Mouse (Mus musculus) heart, embryonic 12.5 days (tissue): ENCODE results near the gene Zfp763. TPM values are rescaled to one million over a fixed set of nuclear protein-coding genes. Genes with fewer than 3 reads are reported as not detected.
"Not testable (repeated sequence)": the region's sequence is repeated elsewhere in the genome, so short reads cannot be mapped to it uniquely, and the experiment has no call there.

ENCODE experiments used
- ATAC-seq: fragments of 200-750 bp; cut with Nextera tagmentation; 2 replicates; pipeline ENCODE4 v1.8.0; 2017; ENCODE audit warnings: moderate TSS enrichment, moderate library complexity; ENCODE audit not compliant: insufficient number of reproducible peaks, low FRiP score
- H3K27ac ChIP-seq: fragments of 300-500 bp; sonication (generic); 2 replicates; pipeline ENCODE4 v1.5.1; 2016; ENCODE audit warnings: mild to moderate bottlenecking, moderate library complexity; ENCODE audit not compliant: poor library complexity, severe bottlenecking
- H3K27me3 ChIP-seq: fragments of 300-500 bp; sonication (generic); replicated peaks from 2 replicates; pipeline ENCODE4 v1.6.1; 2016; ENCODE audit warnings: mild to moderate bottlenecking, moderate library complexity
- H3K36me3 ChIP-seq: fragments of 300-500 bp; sonication (generic); 2 replicates; pipeline ENCODE4 v1.6.1; 2016; ENCODE audit warnings: mild to moderate bottlenecking, moderate library complexity
- H3K4me1 ChIP-seq: fragments of 300-500 bp; sonication (generic); replicated peaks from 2 replicates; pipeline ENCODE4 v1.6.1; 2016; ENCODE audit warnings: mild to moderate bottlenecking
- H3K4me2 ChIP-seq: fragments of 300-500 bp; sonication (generic); 2 replicates; pipeline ENCODE4 v1.6.1; 2016; ENCODE audit warnings: mild to moderate bottlenecking, moderate library complexity
- H3K4me3 ChIP-seq: fragments of 300-500 bp; sonication (generic); 2 replicates; pipeline ENCODE4 v1.5.1; 2016; ENCODE audit warnings: mild to moderate bottlenecking
- H3K9ac ChIP-seq: fragments of 300-500 bp; sonication (generic); 2 replicates; pipeline ENCODE4 v1.6.1; 2016; ENCODE audit warnings: mild to moderate bottlenecking, moderate library complexity
- H3K9me3 ChIP-seq: fragments of 300-500 bp; sonication (generic); replicated peaks from 2 replicates; pipeline ENCODE4 v1.6.1; 2016; ENCODE audit warnings: mild to moderate bottlenecking, moderate library complexity
- WGBS: fragments of 180-500 bp; shearing (Covaris S2); methylation state at CpG from one replicate; pipeline ENCODE4 v1.1.7; 2016; 5-methylcytosine and 5-hydroxymethylcytosine counted together
- polyA plus RNA-seq: library from polyadenylated mRNA; unstranded; fragments of >200 nt; fragmentation: Nextera tagmentation; extraction: Ambion mirVana; gene quantifications from 2 replicates; pipeline ENCODE4 v1.2.1, GENCODE M21; 2016

The Zfp763 gene
- 6.5 and 6.7 TPM in 2 replicates for polyA plus RNA-seq

DNA sequence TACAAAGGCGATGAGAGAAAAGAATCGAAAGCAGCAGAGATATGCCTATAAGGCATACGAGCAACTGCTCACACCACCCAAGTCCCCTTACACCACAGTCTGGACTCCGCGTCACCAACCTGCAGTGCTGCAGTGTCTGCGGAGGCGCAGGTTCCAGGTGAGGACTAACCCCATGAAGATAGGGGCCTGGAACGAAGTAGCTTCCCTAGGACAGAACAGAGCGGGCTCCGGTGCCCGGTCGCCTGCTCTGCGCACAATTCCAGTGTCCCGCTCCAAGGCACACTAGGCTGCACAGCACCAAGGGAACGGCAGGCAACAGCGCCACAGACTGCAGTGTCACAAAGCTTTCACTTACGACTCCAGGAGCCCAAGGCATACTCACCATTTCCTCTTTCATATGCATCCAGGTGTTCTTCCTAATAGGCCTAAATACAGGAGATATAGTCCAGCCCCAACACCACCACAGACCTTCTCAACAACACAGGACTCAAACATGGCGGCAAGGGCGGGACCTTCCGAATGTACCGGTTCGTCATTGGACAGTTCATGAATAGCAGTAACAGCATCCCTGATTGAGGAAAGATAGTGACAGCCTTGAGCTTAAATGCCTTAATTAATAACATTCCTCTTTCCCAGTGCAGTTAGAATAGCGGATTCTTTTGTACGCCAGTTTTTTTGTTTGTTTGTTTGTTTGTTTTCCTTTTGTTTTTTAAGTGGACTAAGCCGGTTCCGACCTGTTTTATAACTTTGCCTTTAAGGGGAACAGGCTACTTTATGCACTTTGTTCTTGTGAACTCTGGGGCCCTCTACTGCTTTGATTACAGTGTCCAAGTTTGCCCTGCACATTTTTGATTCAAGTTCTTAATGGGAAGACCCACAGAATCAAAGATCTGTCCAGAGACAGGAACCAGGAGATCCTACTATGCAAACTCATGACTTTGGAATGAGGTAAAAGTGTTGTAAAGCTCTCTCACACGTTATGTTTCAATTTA is at the start of gene Zfp763:
Gene Zfp763, minus strand, starts transcription at position 503 of the 992 bp plus-strand sequence.
- Histone ChIP-seq H3K4me2 (peak within 1 kb of the TSS; percentile 56), H3K27me3 (no peaks in the 10 kb centered on the region), H3K9ac (peak within 1 kb of the TSS; percentile 74), H3K4me3 (peak within 1 kb of the TSS; percentile 65), H3K36me3 (0 out of 2 replicates have a peak, but pooled peaks cover 1% of the 10 kb centered on the region), H3K9me3 (no peaks in the 10 kb centered on the region), H3K27ac (peak within 1 kb of the TSS; percentile 58), H3K4me1 (no peaks in the 10 kb centered on the region)
- 4% methylated on average over 27 of the region's 27 CpGs for WGBS
- peak; percentile 92 for ATAC-seq

DNA sequence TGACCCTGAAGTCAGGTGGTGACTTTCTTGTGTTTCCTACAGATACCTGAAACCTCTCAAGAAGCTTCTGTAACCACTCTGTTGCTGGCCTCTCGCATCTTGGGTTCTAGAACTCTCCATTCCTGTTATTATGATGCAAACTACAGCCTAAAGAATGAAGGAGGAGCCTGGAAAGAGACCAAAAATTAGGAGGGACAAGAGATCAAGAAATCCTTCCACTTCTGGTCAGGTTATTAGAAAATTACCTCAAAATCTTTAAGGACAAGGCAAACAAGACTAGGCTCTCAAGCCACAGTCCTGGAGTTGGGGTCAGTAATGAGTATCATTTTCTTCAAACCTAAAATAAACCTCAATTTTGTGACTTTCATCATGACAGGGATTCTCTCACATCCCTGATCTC is 34.8 kb upstream of the Zfp763 start, which contains the start of gene 4921501E09Rik:
Gene 4921501E09Rik, minus strand, starts transcription at position 101 of the 400 bp plus-strand sequence.
- Histone ChIP-seq H3K9me3 (no peaks in the 10 kb centered on the region), H3K27me3 (0 out of 2 replicates have a peak, but pooled peaks cover 3% of the 10 kb centered on the region), H3K4me1 (no peaks in the 10 kb centered on the region), H3K9ac (no peak within 1 kb of the TSS), H3K27ac (no peak within 1 kb of the TSS), H3K4me2 (no peak within 1 kb of the TSS), H3K4me3 (no peak within 1 kb of the TSS), H3K36me3 (no peaks in the 10 kb centered on the region)
- WGBS, result 39% methylated on average over 1 of the region's 1 CpGs
- no peak for ATAC-seq

DNA sequence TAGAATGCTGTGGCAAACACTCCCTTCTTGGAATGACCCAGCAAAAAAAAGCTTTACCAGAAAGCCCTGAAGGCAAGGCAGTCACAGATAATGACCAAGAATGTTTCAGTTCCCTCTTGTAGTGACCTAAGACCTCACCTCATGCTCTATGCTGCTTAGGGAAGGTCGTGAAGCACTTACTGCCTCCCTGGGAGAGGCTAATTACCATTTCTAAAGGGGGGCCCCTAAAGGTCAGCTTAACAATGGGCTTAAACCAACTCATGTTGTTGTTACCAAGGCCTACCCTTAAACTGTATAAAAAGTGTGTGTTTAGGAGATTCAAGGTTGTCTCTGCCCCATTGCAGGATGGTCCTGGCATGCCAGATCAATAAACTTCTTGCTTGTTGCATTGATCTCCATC is 29.8 kb upstream of the Zfp763 start:
- no peaks in the 10 kb centered on the region for H3K9me3 ChIP-seq
- no peaks in the 10 kb centered on the region for H3K27me3 ChIP-seq
- H3K27ac ChIP-seq, result no peak overlapping the region
- 0% methylated on average over 1 of the region's 1 CpGs for WGBS
- no peak for ATAC-seq
- H3K4me1 ChIP-seq, result no peaks in the 10 kb centered on the region
- no peak overlapping the region for H3K4me2 ChIP-seq
- H3K4me3 ChIP-seq, result no peak overlapping the region
- no peaks in the 10 kb centered on the region for H3K36me3 ChIP-seq
- H3K9ac ChIP-seq, result no peak overlapping the region

DNA sequence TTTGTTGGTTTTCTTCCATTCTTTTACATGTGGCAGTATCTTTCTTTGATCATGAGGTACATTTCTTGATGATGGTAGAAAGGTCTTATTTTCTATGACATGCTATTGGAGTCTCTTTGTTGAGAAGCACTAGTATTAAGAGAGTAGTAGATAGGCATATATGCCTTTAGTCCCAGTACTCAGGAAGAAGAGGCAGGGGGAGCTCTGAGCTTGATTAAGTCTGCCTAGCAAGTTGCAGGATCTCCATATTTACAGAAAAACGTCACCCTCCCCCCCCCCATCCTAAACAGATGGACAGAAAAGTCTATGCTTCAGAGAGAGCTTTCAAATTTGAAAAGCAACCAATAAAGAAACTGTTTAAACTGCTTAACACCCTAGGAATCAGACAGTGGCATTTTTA is 25.6 kb upstream of the Zfp763 start:
- H3K27me3 ChIP-seq, result no peaks in the 10 kb centered on the region
- H3K9me3 ChIP-seq, result no peaks in the 10 kb centered on the region
- no peaks in the 10 kb centered on the region for H3K4me1 ChIP-seq
- no peaks in the 10 kb centered on the region for H3K36me3 ChIP-seq
- H3K27ac ChIP-seq, result no peak overlapping the region
- H3K4me3 ChIP-seq, result no peak overlapping the region
- ATAC-seq, result no peak
- no peak overlapping the region for H3K9ac ChIP-seq
- no peak overlapping the region for H3K4me2 ChIP-seq
- 16% methylated on average over 1 of the region's 1 CpGs for WGBS

DNA sequence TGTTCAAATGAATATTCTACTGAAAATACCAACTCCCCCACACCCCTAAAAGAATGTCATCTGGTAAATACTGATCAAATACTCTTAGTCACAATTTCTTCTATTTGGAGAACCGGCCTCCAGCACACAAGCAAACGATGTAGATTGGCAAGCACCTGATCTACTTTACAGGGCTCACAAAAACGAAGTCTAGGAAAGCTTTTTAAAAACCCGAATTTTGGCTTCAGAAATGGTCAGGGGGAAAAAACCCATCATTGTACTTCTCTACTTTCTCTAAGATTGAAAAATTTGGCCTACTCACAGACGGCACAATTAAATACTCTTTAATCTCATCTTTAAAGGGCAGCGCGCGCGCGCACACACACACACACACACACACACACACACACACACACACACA is 826 bp downstream of the Zfp763 start:
- Histone ChIP-seq H3K27ac (no peak overlapping the region), H3K4me3 (peak overlapping the region; percentile 65)
- WGBS, result 15% methylated on average over 10 of the region's 10 CpGs

DNA sequence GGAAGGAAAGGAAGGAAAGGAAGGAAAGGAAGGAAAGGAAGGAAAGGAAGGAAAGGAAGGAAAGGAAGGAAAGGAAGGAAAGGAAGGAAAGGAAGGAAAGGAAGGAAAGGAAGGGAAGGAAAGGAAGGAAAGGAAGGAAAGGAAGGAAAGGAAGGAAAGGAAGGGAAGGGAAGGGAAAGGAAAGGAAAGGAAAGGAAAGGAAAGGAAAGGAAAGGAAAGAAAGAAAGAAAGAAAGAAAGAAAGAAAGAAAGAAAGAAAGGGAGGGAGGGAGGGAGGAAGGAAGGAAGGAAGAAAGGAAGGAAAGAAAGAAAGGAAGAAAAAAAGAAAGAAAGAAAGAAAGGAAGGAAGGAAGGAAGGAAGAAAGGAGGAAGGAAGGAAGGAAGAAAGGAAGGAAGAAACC is 12.8 kb downstream of the Zfp763 start:
- Histone ChIP-seq H3K9me3 (peaks cover 53% of the 10 kb centered on the region), H3K36me3 (peaks cover 72% of the 10 kb centered on the region)
- not testable (repeated sequence) for ATAC-seq

More for the DNA sequence above, 826 bp downstream of the Zfp763 start:
- Histone ChIP-seq H3K9ac (peak overlapping the region; percentile 74; the same call in 1 of the 2 replicates), H3K4me1 (no peaks in the 10 kb centered on the region), H3K9me3 (peaks cover 5% of the 10 kb centered on the region), H3K36me3 (peaks cover 7% of the 10 kb centered on the region), H3K4me2 (peak overlapping the region; percentile 56), H3K27me3 (no peaks in the 10 kb centered on the region)
- ATAC-seq, result no peak

DNA sequence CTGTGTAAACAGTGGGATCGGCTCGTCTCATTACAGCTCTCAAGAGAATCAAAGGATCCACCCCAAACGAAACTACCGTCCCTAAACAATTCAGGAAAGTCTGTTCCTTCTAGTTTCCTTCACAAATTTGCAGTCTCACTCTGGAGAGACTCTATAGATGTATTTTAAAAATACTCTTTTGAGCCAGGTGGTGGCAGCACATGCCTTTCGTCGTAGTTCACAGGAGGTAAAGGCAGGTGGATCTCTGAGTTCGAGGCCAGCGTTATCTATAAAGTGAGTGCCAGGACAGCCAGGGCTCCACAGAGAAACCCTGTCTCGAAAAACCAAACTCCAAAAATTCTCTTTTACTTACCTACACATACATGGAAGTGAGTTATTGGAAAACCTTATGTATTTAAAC is 24.9 kb downstream of the Zfp763 start:
- Histone ChIP-seq H3K36me3 (peaks cover 23% of the 10 kb centered on the region), H3K9ac (no peak overlapping the region), H3K4me1 (no peaks in the 10 kb centered on the region), H3K27me3 (no peaks in the 10 kb centered on the region), H3K4me3 (no peak overlapping the region), H3K27ac (no peak overlapping the region), H3K9me3 (peaks cover 14% of the 10 kb centered on the region), H3K4me2 (no peak overlapping the region)
- 42% methylated on average over 9 of the region's 9 CpGs for WGBS
- no peak for ATAC-seq

More for the DNA sequence above, 12.8 kb downstream of the Zfp763 start:
- not testable (repeated sequence) for H3K9ac ChIP-seq, H3K27ac ChIP-seq, H3K4me1 ChIP-seq, H3K27me3 ChIP-seq, H3K4me2 ChIP-seq, H3K4me3 ChIP-seq

DNA sequence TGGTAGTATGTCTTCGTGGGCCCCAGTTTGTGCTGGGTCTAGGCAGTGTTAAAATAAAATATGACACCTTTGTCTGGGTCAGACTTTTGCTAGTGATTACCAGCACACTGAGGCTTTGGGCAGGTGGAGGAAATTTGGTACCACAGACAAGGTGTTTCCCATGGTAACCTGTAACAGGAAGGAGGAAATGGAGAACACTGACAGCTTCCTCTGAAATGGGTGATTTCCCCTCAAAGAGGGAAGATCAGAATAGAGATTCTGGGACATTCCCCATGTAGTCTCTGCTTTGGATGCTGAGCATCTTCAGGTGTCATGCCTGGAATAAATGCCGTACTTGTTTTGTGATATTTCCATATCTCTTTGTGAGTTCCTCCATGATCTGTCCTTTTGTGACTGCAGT is 34.7 kb downstream of the Zfp763 start:
- H3K4me1 ChIP-seq, result peaks cover 6% of the 10 kb centered on the region
- H3K27ac ChIP-seq, result no peak overlapping the region
- peaks cover 36% of the 10 kb centered on the region for H3K36me3 ChIP-seq
- H3K4me2 ChIP-seq, result no peak overlapping the region
- H3K27me3 ChIP-seq, result no peaks in the 10 kb centered on the region
- peaks cover 7% of the 10 kb centered on the region for H3K9me3 ChIP-seq
- no peak overlapping the region for H3K9ac ChIP-seq
- no peak for ATAC-seq
- H3K4me3 ChIP-seq, result no peak overlapping the region
- WGBS, result 92% methylated on average over 2 of the region's 2 CpGs

DNA sequence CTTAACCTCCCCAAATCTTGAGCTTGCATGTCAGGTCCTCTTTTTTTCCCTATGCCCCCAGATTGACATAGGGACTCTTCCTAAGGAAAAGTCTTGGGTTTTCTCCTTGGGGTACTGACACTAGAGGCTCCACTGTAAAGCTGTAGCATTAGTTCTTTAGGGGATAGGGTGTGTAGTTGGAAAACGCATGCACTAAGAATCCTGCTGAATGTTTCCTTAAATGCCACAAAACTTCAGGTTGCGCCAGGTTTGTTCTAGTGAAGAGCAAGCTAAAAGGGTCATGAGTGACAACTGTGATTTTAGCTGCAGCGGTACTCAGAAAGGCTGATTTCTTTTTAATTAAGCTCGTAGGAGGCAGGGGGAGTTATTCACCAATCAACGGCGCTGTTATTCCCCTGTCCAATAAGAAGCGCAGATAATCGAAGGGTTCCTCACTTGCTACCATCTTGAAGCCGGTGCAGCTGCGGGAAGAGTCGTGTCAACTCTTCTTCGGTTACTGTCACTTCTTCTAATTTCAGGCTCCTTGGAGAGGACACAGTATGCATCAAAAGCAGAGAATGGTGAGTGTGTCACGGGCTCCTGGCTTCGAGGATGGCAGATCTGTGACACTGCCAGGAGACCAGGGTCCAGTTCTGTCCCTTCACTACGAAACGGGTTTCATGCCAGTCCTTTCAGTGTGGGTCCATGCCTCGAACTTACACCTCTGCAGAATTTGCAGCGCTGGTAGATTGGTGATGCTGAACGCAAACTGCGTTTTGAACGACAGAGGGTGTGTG is 40.3 kb downstream of the Zfp763 start, which contains the start of gene Zfp952:
Gene Zfp952, plus strand, starts transcription at position 431 of the 776 bp plus-strand sequence.
- peak within 1 kb of the TSS; percentile 34; the same call in 1 of the 2 replicates for H3K27ac ChIP-seq
- peaks cover 10% of the 10 kb centered on the region for H3K4me1 ChIP-seq
- peak within 1 kb of the TSS; percentile 85 for H3K9ac ChIP-seq
- H3K36me3 ChIP-seq, result peaks cover 16% of the 10 kb centered on the region
- WGBS, result 2% methylated on average over 21 of the region's 21 CpGs
- peak; percentile 94 for ATAC-seq
- no peaks in the 10 kb centered on the region for H3K9me3 ChIP-seq
- peak within 1 kb of the TSS; percentile 96 for H3K4me3 ChIP-seq
- no peaks in the 10 kb centered on the region for H3K27me3 ChIP-seq
- H3K4me2 ChIP-seq, result peak within 1 kb of the TSS; percentile 82

DNA sequence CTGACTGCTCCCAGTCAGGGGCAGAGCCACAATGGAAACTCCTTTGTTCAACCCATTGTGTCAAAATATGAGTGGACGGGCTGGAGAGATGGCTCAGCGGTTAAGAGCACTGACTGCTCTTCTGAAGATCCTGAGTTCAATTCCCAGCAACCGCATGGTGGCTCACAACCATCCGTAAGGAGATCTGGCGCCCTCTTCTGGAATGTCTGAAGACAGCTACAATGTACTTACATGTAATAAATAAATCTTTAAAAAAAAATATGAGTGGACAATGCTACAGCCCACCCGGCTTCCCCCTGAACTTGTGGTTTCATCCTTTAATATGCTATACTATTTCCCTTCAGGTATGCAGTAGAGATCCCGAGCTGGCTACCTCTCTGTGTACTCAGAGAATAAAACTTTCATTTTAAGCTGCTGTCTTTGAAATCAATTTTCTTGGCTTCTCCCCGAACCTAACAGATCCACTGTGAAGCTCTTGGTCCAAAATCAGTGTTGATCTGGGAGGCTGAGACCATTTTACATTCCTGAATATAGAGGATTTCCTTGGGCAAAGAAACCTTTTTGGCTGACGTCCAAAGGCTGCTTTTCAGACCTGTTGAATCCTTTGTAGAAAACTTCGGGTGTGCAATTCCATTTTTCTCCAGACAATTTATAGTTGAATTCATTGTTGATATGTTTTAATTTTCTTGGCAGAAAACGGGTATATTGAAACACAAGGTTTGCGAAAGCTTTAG is 41.1 kb downstream of the Zfp763 start:
- peaks cover 10% of the 10 kb centered on the region for H3K4me1 ChIP-seq
- H3K4me2 ChIP-seq, result peak overlapping the region; percentile 82
- H3K9me3 ChIP-seq, result no peaks in the 10 kb centered on the region
- peak overlapping the region; percentile 96 for H3K4me3 ChIP-seq
- peaks cover 16% of the 10 kb centered on the region for H3K36me3 ChIP-seq
- no peak overlapping the region; the same call in 1 of the 2 replicates for H3K9ac ChIP-seq
- no peak for ATAC-seq
- 63% methylated on average over 12 of the region's 12 CpGs for WGBS
- no peaks in the 10 kb centered on the region for H3K27me3 ChIP-seq
- no peak overlapping the region for H3K27ac ChIP-seq
